Mouse (Mus musculus): Measurements from ENCODE around the gene Pde1b.

DNA sequence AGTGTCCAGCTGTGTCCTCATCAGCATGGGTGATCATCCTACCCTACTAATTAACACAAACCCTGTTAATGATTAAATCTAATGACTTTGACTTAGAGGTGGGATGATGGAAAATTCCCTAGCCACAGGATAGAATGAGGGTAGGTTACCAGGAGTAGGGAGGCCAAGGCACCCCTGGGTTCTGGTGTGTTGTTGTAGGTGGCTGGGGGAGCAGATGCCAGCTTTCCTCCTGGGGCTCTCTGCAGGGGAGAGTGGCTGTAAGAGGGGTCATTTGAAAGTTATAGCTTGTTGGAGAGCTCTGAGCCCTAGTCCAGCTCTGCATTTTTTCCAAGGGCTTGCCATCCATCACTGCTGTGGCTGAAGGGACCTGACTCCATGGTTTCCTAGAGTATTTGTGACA, 39.7 kb downstream of the Pde1b start:
- TF ChIP-seq POLR2A (IDR thresholded peaks at IDR 0.05; ENCODE audit: low read depth, low read length) (no peak), CTCF (IDR thresholded peaks at IDR 0.05; ENCODE audit: extremely low read depth, insufficient read length, insufficient replicate concordance, low read depth, low read length) (no peak)

All from small intestine, adult 2 months (tissue).